Mouse (Mus musculus) erythroblast, embryonic 14.5 days (primary cell): ENCODE measurements around the gene Car2.

Experiments used
- GATA1 ChIP-seq: IDR thresholded peaks from 2 replicates; pipeline ENCODE4 v1.6.1; 2012; ENCODE audit warnings: low read length, inconsistent platforms, mixed read lengths
- TAL1 ChIP-seq: IDR thresholded peaks from 3 replicates; pipeline ENCODE4 v1.6.1; 2012; ENCODE audit warnings: low read length, inconsistent platforms, mixed read lengths

GRCm38 (mm10) chr3:14863022-14863711 is 22.9 kb upstream of the Car2 start, which contains the start of gene Car3:
- no peak for TF ChIP-seq TAL1
- no peak for TF ChIP-seq GATA1
